Mouse (Mus musculus) hindbrain, embryonic 12.5 days (tissue): ENCODE results near the gene Ergic1. TPM values are rescaled to one million over a fixed set of nuclear protein-coding genes. Genes with fewer than 3 reads are reported as not detected.
A peak's percentile ranks its signal among the peaks of the same experiment; 100 is the strongest.

ENCODE experiments used
- ATAC-seq: fragments of 200-750 bp; cut with Nextera tagmentation; 2 replicates; pipeline ENCODE4 v1.8.0; 2017; ENCODE audit warnings: moderate TSS enrichment; ENCODE audit not compliant: low FRiP score
- H3K27ac ChIP-seq: fragments of 300-500 bp; sonication (generic); 2 replicates; pipeline ENCODE4 v1.5.1; 2016; ENCODE audit warnings: mild to moderate bottlenecking
- H3K27me3 ChIP-seq: fragments of 300-500 bp; sonication (generic); 2 replicates; pipeline ENCODE4 v1.6.1; 2016; ENCODE audit warnings: mild to moderate bottlenecking
- H3K36me3 ChIP-seq: fragments of 300-500 bp; sonication (generic); 2 replicates; pipeline ENCODE4 v1.6.1; 2016; ENCODE audit warnings: mild to moderate bottlenecking
- H3K4me1 ChIP-seq: fragments of 300-500 bp; sonication (generic); 2 replicates; pipeline ENCODE4 v1.6.1; 2016
- H3K4me2 ChIP-seq: fragments of 300-500 bp; sonication (generic); replicated peaks from 2 replicates; pipeline ENCODE4 v1.6.1; 2016; ENCODE audit warnings: mild to moderate bottlenecking
- H3K4me3 ChIP-seq: fragments of 300-500 bp; sonication (generic); 2 replicates; pipeline ENCODE4 v1.5.1; 2016; ENCODE audit warnings: mild to moderate bottlenecking
- H3K9ac ChIP-seq: fragments of 300-500 bp; sonication (generic); 2 replicates; pipeline ENCODE4 v1.6.1; 2016; ENCODE audit warnings: mild to moderate bottlenecking, moderate library complexity
- H3K9me3 ChIP-seq: fragments of 300-500 bp; sonication (generic); replicated peaks from 2 replicates; pipeline ENCODE4 v1.6.1; 2016; ENCODE audit warnings: mild to moderate bottlenecking
- WGBS: fragments of 180-500 bp; shearing (Covaris S2); methylation state at CpG from one replicate; pipeline ENCODE4 v1.1.7; 2016; 5-methylcytosine and 5-hydroxymethylcytosine counted together
- polyA plus RNA-seq: library from polyadenylated mRNA; unstranded; fragments of >200 nt; fragmentation: Nextera tagmentation; extraction: Ambion mirVana; gene quantifications from 2 replicates; pipeline ENCODE4 v1.2.1, GENCODE M21; 2016

The Ergic1 gene
- polyA plus RNA-seq, 1 experiment from 2014 or later, result 85.3 TPM

DNA sequence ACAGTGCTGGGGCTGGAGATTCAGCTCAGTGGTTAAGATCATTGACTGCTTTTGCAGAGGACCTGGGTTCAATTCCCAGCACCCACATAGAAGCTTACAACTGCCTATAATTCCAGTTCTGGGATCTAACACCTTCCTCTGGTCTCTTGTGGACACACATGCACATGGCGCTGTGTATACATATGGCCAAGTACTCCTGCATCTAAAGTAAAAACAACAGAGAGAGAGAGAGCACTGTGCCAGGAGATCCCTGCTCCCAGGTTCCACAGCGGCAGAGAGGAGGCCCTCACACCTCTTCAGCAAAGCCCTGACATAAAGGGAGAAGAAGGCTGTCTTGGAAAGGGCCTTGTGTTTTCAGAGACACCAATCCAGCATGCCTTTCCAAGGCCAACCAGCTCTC, 82.7 kb downstream of the Ergic1 start:
- Histone ChIP-seq H3K9me3 (no peaks in the 10 kb centered on the region), H3K36me3 (peaks cover 85% of the 10 kb centered on the region), H3K4me3 (no peak overlapping the region), H3K27ac (peak overlapping the region; percentile 73), H3K4me1 (peaks cover 14% of the 10 kb centered on the region), H3K4me2 (no peak overlapping the region), H3K9ac (no peak overlapping the region), H3K27me3 (no peaks in the 10 kb centered on the region)
- WGBS, result 100% methylated on average over 2 of the region's 2 CpGs
- ATAC-seq, result no peak

DNA sequence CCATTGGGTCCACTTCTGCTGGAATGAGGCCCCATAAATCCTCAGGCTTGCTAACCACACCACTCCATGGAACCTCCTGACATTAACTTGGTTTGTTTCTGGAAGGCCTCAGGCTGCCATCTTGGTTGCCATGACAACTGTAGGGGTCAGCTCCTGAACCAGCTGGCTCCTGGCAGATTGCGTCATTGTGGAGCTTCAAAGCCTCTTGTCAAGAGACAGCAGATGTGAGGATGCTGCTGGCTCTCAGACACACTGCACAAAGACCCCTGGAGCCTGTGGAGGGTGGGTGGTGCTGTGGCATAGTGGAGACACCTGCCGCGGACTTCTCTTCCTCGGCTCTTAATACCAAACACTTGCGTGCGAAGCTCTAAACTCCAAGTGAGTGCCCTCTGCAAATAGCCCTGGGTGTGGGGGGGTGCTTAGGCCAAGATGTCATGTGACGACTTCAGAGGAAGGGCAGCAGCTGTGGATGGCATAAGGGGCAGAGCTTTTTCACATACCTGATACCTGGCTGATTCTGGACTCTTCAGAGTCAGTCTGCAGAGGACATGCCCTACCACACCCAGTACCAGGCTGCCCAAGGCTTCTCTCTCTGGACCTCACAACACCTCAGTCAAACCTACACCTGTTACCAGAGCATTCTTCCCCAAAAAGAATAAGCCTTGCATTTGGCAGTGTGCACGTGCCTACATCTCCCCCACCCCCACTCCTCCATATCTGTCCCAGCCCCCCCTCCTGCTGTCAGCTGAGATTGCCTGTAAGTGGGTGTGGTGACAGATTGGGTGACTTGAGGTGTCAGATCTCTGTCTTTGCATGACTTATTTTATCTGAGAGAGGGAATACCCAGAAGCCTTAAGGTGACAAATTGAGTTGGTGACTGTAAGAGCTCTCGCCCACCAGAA, 83.5 kb downstream of the Ergic1 start:
- Histone ChIP-seq H3K9ac (no peak overlapping the region), H3K4me1 (peaks cover 14% of the 10 kb centered on the region), H3K4me2 (no peak overlapping the region), H3K27ac (peak overlapping the region; percentile 73), H3K9me3 (no peaks in the 10 kb centered on the region), H3K36me3 (peaks cover 79% of the 10 kb centered on the region), H3K27me3 (no peaks in the 10 kb centered on the region), H3K4me3 (no peak overlapping the region)
- WGBS, result 59% methylated on average over 9 of the region's 9 CpGs
- ATAC-seq, result peak; percentile 71

DNA sequence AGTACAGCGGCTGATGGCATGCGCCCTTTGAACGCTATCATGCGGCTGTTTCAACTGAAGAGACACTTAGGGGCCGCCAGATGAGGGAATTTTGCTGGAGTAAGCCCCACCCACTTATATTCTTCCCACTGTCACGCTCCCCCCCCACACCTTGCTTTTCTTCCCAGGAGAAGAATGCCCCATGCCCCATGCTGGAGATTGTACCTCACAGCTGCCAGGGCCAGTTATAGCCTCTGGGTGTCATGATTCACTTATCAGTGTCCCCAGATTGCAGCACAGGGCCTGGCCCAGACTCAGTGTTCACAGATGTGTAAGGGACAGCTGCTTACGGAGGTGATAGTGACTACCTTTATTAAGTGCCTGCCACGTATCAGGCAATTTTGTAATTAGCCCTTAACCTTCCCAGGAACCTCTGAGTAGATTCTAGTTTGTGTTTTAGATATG, 84.1 kb downstream of the Ergic1 start:
- Histone ChIP-seq H3K9me3 (no peaks in the 10 kb centered on the region), H3K4me1 (peaks cover 17% of the 10 kb centered on the region), H3K9ac (no peak overlapping the region), H3K36me3 (peaks cover 77% of the 10 kb centered on the region), H3K4me2 (no peak overlapping the region), H3K4me3 (no peak overlapping the region), H3K27me3 (no peaks in the 10 kb centered on the region), H3K27ac (peak overlapping the region; percentile 73; the same call in 1 of the 2 replicates)
- 91% methylated on average over 8 of the region's 8 CpGs for WGBS
- no peak for ATAC-seq

DNA sequence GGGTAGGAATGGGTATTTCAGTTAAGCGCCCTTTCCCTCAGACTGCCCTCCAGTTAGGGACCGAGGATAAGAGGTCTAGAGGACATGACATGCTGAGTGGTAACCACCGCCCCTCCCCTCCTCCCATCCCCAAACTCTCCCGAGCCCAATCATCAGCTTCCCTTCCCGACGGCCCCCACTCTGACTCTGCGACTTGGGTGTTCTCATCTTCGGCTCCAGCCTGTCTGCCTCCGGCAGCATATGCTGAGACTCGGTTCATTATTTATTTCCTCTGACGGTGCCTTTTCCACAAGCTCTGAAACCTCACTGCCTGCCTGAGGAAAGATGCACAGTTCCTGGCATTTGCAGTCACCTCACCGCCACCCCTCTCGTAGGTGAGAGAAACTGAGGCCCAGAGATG, 86.0 kb downstream of the Ergic1 start:
- ATAC-seq, result no peak
- H3K27ac ChIP-seq, result no peak overlapping the region

DNA sequence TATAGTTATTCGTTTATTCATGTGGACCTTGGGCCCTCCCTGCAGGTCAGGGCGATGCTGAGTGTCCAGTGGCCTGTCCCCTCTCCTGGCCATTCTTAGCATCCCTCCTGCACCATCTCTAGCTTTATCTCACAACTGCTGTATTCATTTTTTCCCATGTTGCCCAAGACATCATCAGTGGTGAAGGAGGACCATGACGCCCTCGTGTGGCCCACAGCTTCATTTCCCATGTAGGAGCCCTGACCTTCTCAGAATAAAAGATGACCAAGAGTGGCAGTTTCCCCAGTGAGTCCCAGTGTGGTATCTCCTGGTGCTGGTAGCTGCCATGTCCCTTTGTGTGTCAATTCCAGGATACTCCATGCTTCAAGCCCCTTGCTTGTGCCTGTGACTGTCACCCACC, 88.3 kb downstream of the Ergic1 start:
- Histone ChIP-seq H3K4me1 (peaks cover 11% of the 10 kb centered on the region), H3K9ac (0 out of 2 replicates have a peak overlapping the region, but pooled peaks have one; percentile 15), H3K4me2 (no peak overlapping the region), H3K27ac (no peak overlapping the region), H3K36me3 (peaks cover 65% of the 10 kb centered on the region), H3K4me3 (no peak overlapping the region), H3K9me3 (no peaks in the 10 kb centered on the region), H3K27me3 (no peaks in the 10 kb centered on the region)
- no peak for ATAC-seq
- WGBS, result 87% methylated on average over 4 of the region's 4 CpGs

More for the DNA sequence above, 86.0 kb downstream of the Ergic1 start:
- no peaks in the 10 kb centered on the region for H3K9me3 ChIP-seq
- H3K27me3 ChIP-seq, result no peaks in the 10 kb centered on the region
- H3K4me3 ChIP-seq, result no peak overlapping the region
- peaks cover 67% of the 10 kb centered on the region for H3K36me3 ChIP-seq
- H3K4me1 ChIP-seq, result peaks cover 17% of the 10 kb centered on the region
- no peak overlapping the region for H3K4me2 ChIP-seq
- H3K9ac ChIP-seq, result no peak overlapping the region
- WGBS, result 78% methylated on average over 13 of the region's 13 CpGs

DNA sequence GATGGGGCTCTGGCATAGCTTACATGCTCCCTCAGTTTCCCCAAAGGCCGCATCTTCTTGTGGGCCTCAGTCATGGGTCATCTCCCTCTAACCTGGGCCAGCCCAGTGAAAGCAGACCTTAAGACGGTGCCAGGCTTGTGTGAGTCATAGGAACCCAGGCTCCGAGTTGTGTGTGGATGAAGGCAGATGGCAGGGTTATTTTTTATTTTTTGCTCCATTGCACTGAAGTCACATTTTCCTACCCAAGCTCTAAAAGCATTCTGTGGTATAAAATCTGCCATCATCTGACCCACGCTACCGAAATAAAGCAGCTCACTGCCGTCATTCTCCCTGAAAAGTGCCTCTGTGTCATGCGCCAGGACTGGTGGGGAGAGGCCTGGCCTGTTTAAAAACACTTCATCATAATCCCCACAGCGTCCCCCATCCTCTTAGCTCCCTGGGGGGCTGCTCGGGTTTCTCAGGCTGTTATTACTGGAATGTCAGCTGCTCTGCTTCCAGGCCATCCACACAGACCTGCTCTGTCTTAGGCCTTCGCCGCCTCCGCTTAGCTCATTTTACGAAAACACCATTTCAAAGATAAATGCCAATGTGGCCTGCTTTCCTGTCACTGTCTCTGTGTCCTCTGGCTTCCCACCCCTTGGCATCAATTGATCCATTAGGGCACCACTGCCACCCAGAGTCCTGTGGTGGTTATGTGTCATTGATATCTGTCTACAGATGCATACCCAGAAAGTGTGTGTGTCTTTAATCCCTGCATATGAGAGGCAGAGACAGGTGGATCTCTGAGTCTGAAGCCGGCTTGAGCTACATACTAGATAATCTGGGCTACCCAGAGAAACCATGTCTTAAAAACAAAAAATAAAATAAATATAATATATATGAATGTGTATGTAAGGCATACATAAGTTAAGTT, 89.4 kb downstream of the Ergic1 start:
- WGBS, result 75% methylated on average over 14 of the region's 14 CpGs
- Histone ChIP-seq H3K4me3 (no peak overlapping the region), H3K27me3 (no peaks in the 10 kb centered on the region), H3K4me2 (no peak overlapping the region), H3K36me3 (peaks cover 66% of the 10 kb centered on the region), H3K27ac (peak overlapping the region; percentile 44; the same call in 1 of the 2 replicates), H3K9me3 (no peaks in the 10 kb centered on the region), H3K9ac (no peak overlapping the region), H3K4me1 (peaks cover 3% of the 10 kb centered on the region; the same call in 1 of the 2 replicates)
- ATAC-seq, result no peak

DNA sequence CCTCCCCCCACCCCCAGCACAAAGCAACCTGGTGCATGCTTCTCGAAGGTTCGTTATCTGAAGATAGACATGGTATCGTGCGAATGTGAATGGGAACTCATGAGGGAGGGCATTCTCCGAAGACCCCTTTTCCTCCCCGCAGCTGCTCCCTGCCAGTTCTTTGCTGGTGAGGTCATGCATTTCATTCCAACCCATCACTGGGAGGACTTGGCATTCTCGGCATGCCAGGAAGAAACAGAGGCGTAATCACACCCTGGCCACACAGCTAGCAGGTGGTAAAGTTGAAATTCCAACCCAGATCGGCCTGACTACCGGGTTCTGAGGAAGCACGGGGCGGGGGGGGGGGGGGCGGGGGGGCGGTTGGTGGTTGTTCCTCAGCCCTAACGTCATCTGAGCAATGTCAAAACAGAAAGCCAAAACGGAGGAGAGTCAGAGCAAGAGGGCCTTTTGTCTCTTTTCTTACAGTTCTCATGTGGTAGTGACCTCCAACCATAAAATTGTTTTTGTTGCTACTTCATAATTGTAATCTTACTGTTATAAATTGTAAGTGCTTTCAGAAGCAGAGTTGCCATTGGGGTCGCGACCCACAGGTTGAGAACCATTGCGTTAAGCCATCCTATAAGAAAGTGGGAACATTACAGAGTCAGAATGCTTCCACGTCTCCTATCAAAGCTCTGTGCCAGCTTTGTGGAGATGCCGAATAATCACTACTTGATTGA, 97.7 kb downstream of the Ergic1 start:
- H3K9me3 ChIP-seq, result no peaks in the 10 kb centered on the region
- no peak overlapping the region for H3K4me3 ChIP-seq
- H3K27me3 ChIP-seq, result no peaks in the 10 kb centered on the region
- H3K27ac ChIP-seq, result no peak overlapping the region
- no peak overlapping the region for H3K9ac ChIP-seq
- no peak for ATAC-seq
- 38% methylated on average over 21 of the region's 21 CpGs for WGBS
- H3K36me3 ChIP-seq, result peaks cover 28% of the 10 kb centered on the region
- no peak overlapping the region for H3K4me2 ChIP-seq
- peaks cover 17% of the 10 kb centered on the region for H3K4me1 ChIP-seq

DNA sequence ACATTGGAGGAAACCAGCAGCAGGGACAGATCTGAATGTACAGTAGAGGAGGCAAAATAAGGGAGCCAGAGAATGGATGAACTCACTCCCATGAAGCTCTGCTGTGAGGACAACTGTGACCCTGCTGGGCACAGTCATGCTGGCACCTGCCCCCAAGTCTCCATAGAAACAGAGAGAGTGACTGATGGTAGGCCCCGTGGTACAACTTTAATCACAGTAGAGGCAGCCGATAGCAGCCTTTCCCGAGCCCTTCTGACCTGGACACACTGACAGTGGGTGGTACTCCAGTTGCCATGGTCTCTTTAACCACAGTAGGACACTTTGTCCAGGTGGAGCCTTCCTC, 98.3 kb downstream of the Ergic1 start:
- no peak overlapping the region for H3K9ac ChIP-seq
- no peaks in the 10 kb centered on the region for H3K9me3 ChIP-seq
- peaks cover 23% of the 10 kb centered on the region for H3K36me3 ChIP-seq
- no peak overlapping the region for H3K4me2 ChIP-seq
- H3K27me3 ChIP-seq, result no peaks in the 10 kb centered on the region
- WGBS, result 70% methylated on average over 3 of the region's 3 CpGs
- no peak for ATAC-seq
- peaks cover 19% of the 10 kb centered on the region for H3K4me1 ChIP-seq
- no peak overlapping the region for H3K27ac ChIP-seq
- H3K4me3 ChIP-seq, result no peak overlapping the region

DNA sequence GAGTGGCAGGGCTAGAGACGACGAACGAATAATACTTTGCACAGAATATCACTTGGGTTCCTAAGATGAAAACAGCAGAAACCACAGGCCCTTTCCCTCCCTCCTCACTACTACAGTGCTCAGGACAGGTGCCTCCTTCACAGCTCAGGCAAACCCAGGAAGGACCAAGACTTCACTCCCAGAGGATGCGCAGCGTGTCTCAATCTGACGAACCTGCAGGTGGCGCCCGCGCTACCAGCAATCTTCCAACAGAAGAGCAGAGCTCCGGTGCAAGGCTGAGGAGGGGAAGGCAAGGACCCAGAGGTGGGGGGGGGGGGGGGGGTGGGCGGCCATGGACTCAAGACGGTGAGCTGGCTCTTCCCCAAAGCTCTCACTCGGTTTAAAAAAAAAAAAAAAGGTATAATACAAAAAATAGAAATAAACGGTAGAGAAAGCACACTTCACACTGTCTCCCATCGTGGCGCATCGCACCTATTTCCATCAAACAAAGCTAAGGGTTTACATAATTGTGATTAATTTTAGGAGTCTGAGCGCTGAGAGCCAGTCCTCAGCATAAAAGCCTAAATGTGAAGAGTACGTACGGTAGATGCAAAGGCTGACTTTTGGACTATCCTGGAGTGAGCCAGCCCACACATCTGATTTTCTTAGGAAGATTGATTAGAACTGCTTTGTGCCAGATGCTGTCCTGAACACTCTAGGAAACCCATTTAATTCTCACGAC, 99.1 kb downstream of the Ergic1 start:
- H3K27me3 ChIP-seq, result no peaks in the 10 kb centered on the region
- no peak overlapping the region for H3K27ac ChIP-seq
- ATAC-seq, result no peak
- no peaks in the 10 kb centered on the region for H3K9me3 ChIP-seq
- H3K4me2 ChIP-seq, result peak overlapping the region; percentile 30; the same call in 1 of the 2 replicates
- WGBS, result 27% methylated on average over 21 of the region's 21 CpGs
- H3K36me3 ChIP-seq, result peaks cover 15% of the 10 kb centered on the region
- no peak overlapping the region for H3K4me3 ChIP-seq
- peaks cover 19% of the 10 kb centered on the region for H3K4me1 ChIP-seq
- no peak overlapping the region for H3K9ac ChIP-seq

DNA sequence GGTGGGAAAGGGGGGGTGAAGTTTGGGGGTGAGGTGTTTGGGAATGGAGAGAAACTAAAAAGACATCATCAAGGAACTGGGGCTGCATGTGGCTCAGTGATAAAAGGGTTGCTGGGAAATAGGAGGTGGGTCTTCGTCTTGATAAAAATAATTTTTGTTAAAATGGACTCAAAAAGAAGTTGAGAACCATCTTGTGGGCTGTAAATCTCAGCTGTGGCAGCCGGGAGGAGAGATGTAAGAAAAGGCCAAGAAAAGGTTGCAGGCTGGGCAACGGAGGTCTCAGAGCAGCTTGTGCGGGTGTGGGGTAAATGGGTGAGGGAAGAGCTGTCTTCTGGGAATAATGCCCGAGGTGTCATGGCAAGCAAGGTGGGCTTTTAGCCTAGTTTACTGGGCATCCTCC, 100.9 kb downstream of the Ergic1 start:
- no peaks in the 10 kb centered on the region for H3K36me3 ChIP-seq
- no peak overlapping the region for H3K4me2 ChIP-seq
- WGBS, result 89% methylated on average over 5 of the region's 5 CpGs
- H3K9me3 ChIP-seq, result no peaks in the 10 kb centered on the region
- no peaks in the 10 kb centered on the region for H3K27me3 ChIP-seq
- H3K4me1 ChIP-seq, result peaks cover 19% of the 10 kb centered on the region
- ATAC-seq, result no peak
- H3K27ac ChIP-seq, result no peak overlapping the region
- H3K9ac ChIP-seq, result no peak overlapping the region
- H3K4me3 ChIP-seq, result no peak overlapping the region

DNA sequence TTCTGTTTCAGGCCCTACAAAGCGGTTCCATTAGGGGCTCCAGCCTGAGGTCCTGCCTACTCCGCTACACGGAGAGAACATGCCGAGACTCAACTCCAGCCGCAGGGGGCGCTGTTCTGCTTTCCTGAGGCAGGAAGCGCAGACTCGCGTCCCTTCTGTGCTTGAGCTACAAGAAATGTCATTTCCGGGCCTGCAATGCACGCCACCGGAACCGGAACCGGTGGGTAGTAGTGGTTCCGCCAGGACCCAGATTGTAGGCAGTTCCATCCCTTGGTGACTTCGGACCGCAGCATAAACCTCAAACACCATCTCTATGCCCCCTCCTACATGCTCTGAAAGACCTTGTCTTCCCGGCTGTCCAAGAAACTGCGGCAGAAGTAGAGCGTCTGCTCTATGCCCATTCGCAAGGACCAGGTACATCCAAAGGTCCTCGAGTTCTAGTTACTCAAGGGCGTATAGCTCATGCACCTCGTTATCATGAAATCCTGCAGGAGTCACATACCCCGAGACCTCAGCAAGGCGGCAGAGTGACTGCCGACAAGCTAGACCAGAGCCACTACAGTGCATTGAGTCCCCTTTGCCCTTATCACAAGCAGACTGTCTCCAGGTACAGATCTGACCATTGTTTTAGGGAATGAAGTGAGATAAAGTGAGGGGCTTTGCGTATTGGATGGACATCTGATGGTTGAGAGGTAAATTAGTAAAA, 101.8 kb downstream of the Ergic1 start, which contains the start of gene Atp6v0e:
Atp6v0e (plus strand) TSS at position 254 of the 706 bp plus-strand sequence.
- Histone ChIP-seq H3K9ac (peak within 1 kb of the TSS; percentile 83), H3K4me1 (peaks cover 19% of the 10 kb centered on the region), H3K9me3 (no peaks in the 10 kb centered on the region), H3K4me3 (peak within 1 kb of the TSS; percentile 67), H3K27ac (peak within 1 kb of the TSS; percentile 30; the same call in 1 of the 2 replicates), H3K4me2 (peak within 1 kb of the TSS; percentile 93), H3K27me3 (no peaks in the 10 kb centered on the region), H3K36me3 (no peaks in the 10 kb centered on the region)
- WGBS, result 3% methylated on average over 28 of the region's 28 CpGs
- peak; percentile 89 for ATAC-seq
